Mouse (Mus musculus): ENCODE measurements around the gene 6030498E09Rik. TPM values are rescaled to one million over a fixed set of nuclear protein-coding genes. Genes with fewer than 3 reads are reported as not detected.

6030498E09Rik gene
- under 1 TPM; 0.56 to 0.59 TPM for total RNA-seq (2021)
- long read RNA-seq, experiment 1 = 0 reads
- long read RNA-seq, experiment 2 = 0 reads

DNA sequence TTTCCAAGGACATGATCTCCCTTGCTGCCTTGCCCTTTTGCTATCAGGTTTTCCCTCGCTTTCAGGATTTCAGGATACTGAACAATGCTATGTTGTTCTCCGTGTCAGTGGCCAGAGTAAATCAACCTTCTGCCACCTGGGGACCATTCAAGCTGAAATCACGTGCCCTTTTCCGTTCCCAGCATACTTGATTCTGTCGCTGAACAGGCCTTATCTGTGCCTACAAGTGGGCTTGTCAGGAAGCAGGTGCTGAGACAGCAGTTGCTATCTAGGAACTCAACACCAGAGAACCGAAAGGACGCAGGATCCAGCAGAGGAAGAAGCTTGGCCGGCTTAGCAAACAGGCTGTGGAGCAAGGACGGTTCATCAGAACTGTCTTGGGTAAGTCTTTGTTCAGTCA lies at the start of gene 6030498E09Rik:
6030498E09Rik (plus strand) TSS at position 194 of the 400 bp plus-strand sequence.
- DNase-seq (ENCODE audit: low spot score in 2 of 2) = no peak

DNA sequence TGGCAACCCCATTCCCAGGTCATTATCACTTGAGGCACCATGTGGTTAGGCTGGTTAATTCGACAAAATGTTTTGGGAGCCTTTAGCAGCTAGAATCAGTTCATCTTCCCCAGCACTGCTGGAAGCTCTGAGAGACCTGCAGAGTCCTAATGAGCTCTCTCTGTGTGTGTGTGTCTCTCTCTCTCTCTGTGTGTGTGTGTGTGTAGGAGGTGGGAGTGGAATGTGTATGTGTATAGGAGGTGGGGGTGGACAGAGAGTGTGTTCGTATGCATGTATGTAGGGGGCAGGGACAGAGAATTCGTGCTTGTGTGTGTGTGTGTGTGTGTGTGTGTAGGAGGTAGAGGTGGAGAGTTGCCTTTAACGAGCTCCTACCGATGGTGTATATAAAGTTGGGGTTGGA lies 42.4 kb upstream of the 6030498E09Rik start:
- no peak for DNase-seq (ENCODE audit: low spot score in 2 of 2)

DNA sequence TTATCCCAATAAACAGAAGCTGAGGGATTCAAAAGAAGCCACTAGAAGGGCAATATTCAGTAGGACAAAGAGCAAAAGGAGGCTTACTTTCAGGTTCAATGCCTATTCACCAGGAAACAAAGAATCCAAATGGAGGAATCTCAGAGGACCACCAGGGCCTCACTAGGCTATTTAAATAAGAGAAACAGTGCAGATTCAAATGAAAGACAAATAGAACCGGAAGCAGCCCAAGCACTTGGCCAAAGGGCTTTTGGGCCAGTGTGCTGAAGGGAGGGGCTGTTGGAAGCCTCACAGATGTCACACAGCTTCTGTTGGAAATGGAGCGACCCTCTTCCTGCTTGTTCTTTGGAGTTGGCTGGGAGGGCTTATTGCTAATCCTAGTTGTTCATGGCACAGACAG lies 41.8 kb upstream of the 6030498E09Rik start:
- no peak for DNase-seq (ENCODE audit: low spot score in 2 of 2)

DNA sequence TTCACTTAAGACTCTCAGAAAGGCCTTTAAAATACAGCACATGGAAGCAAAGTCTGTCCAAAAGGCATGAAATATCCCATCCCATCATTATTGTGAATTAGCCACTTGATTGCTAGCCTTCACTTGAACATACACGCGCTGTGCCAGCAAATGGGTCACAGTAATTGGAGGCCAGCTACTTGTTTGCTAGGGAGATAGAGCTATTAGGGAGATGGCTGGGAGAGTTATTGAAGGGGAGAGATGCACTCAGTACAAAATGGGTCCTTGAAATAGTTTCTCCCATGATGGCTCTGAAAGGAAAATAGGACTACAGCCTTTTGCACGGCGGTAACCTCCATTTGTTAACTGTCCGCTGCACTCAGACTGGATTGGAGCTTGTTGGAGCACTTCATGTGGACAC lies 38.8 kb upstream of the 6030498E09Rik start:
- DNase-seq (ENCODE audit: low spot score in 2 of 2) = no peak

DNA sequence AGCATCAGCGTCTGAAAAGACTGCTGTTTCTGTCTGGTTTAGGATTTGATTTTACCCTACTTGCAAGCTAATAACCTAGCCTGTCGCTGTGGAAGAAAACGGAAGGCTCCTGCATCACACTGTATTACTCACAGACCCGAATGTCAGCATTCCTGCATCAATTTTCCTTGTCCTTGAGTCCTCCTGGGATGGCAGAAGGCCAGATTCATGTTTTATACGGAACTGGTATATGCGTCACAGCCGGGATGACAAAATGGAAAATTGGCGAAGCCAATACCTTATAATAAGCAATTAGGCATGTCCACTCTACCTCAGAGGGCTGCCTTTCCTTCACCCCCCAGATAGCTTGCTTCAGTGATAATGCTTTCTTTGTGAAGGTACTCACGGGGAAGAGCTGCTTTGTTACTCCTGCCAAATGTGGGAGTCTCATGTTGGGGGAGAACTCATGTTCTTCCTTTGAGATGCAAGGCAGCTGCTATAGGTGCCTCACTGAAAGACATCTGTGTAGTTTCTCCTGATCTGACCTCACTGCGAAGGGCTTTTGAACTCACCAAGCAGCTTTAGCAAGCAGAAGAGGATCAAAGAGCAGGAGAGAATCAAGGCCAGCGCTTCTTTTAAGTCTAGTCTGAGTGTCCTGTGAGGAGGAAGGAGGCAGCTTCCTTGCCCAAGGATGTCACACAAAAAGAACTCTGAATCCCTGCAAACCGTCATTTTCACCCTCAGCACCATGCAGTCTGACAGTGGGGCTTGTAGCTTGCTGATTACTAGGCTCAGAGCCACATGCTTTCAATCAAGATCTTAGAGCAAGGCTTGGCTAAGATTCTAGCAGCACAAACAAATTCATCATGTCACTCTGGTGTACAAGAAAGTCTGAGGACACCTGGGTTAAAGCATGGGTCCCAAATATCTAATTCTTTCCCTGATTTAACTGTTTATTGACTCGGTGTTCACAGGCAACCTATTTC lies 37.3 kb upstream of the 6030498E09Rik start:
- no peak for DNase-seq (ENCODE audit: low spot score in 2 of 2)

DNA sequence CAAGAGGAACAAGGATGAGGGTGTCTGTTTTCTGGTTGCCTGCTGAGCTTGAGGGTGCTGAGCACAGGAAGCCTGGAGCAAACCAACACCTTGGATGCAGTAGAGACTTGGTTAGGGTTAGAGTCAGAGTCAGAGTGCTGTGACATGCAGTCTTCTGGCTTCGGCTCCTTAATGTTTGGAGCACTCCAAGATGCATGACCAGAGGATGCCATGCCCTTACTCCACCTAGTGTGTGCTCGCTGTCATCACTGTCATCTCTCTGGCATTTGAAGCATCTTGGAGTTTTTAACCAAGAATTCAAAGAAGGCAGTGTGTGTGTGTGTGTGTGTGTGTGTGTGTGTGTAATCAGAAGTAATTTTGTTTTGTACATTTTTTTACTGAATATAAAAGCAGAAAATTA lies 1.0 kb upstream of the 6030498E09Rik start:
- DNase-seq (ENCODE audit: low spot score in 2 of 2) = no peak

DNA sequence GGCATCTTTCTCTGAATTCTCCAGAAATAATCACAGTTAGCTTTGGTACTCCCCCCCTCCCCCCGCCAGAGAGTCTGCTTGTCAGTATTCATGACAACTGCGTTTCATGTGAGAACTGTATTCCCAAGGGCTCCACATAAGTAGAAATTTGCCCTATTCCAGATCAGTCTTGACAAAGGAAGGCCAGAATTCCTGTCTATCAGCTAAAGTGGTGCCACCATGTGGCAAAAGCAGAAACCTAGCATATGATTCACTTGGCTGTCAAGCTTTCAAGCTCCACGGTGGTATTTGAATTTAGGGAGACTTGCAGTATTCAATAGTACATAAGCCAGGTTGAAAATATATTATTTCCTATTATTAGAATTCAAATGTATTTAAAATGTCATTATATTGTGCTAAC lies 585 bp upstream of the 6030498E09Rik start:
- DNase-seq (ENCODE audit: low spot score in 2 of 2) = no peak

DNA sequence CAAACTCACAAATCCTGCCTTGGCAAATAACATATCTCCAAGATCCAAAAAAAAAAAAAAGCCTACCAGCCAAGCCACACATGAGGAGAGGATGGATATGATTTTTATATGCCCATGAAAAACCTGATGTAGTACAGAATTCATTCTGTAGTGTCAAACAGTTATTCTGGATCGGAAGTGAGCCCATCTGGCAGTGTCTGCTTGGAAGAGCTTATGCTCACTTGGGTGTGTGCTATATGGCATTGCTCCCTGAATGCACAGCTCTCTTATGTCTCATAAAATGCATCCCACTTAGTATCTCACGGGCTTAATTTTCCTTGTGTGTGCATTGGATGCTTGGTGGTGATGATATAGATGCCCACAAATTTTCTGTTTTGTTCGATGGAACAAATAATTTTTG lies 21.9 kb downstream of the 6030498E09Rik start:
- no peak for DNase-seq (ENCODE audit: low spot score in 2 of 2)

DNA sequence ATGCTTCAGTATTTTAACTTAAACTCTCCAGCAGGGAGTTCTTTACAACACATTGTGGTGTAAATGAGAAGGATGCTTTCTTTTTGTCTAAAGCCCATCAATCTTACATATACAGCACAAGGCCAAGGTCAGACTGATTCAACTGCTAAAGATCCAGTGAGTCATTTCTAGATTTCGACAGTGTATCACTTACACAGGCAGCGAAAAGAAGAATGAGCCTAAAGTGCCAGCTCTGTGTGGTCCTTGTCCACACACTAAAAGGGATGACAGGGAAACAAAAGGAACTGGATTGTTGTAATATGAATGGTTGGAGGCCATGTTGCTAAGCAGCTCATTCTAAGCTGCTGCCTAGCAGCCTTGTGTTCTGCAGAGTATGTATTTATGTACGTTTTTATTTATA lies 41.5 kb downstream of the 6030498E09Rik start:
- DNase-seq (ENCODE audit: low spot score in 2 of 2) = no peak

DNA sequence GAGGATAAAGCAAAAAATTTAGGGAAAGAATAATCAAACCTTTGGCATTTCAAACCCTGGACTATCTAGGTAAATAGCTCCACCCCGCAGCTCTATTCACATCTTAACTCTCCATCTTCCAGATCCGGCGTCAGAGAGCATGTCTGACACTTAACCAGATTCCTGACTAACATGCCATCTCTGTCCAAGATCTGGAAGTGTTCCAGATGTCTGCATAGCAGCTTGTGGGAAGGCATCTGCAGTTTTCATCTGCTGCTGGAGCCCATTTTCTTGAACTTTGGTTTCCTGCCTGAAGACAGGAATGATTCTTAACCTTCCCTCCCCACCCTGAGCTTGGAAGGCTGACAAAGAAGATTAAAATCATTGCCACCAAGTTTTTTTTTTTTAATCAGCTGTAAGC lies 44.4 kb downstream of the 6030498E09Rik start:
- no peak for DNase-seq (ENCODE audit: low spot score in 2 of 2)

DNA sequence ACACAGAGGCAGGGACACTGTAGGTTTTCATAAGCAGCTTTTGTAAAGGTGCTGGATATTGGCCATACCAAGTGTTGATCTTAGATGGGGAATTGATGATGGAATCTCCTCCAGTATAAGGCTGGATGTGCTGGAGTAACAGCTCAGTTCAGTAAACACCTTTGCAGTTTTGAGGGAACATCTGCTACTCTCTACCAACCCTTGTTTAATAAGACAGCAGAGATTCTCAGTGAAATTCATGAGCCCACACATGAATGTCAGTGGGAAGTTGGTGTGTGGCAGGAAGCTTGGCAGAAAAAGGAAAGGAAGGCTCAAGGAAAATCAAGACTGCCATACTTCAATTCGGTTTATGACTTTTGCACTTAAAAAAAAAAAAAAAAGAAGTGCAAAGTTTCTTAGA lies 186.1 kb downstream of the 6030498E09Rik start:
- DNase-seq (ENCODE audit: low spot score in 2 of 2) = no peak

DNA sequence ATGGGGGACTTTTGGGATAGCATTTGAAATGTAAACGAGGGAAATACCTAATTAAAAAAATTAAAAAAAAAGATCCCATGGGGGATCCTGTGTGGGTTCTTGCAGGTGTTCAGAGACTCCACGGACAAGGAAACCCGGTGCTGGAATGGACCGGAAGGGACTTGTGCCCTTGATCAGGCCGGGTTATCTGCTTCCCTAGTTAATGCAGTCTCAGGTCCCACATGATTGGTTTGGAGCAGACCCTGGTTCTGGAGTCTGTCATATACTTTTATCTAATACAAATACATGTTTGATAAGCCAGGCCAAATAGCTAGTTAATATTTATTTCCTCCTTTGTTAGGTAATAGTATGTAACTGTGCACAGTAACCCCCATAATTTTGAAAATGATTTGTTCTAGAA lies 223.8 kb downstream of the 6030498E09Rik start:
- DNase-seq (ENCODE audit: low spot score in 2 of 2) = no peak

Small RNA genes lying within 50 kb of the gene (microRNA-seq; reads per million reads assigned to microRNA genes)
- not detected for gene Gm25642

Other genes starting within 250 kb of the 6030498E09Rik start
- gene Cul4b, start 196.5 kb upstream of the 6030498E09Rik start, total RNA-seq (2021) = 10 to 100 TPM; 43.7 to 46.0 TPM
- gene Mcts1, start 172.1 kb upstream of the 6030498E09Rik start, total RNA-seq (2021) = 10 to 100 TPM; 82.8 to 86.1 TPM
- gene C1galt1c1, start 137.6 kb upstream of the 6030498E09Rik start, total RNA-seq (2021) = 10 to 100 TPM; 13.7 to 17.3 TPM